Mouse (Mus musculus) fat pad, adult 2 months (tissue): Measurements from ENCODE around the gene Wscd1.

Experiments
- DNase-seq: peaks from one replicate; pipeline ENCODE4 v3.0.0-alpha.2; 2011; ENCODE audit warnings: low read depth, low spot score; ENCODE audit errors: extremely low read depth

Wscd1 gene

GRCm38 (mm10) chr11:71769744-71770143, 20.0 kb downstream of the Wscd1 start:
- no peak for DNase-seq

GRCm38 (mm10) chr11:71770479-71770878, 20.8 kb downstream of the Wscd1 start:
- no peak for DNase-seq

GRCm38 (mm10) chr11:71771074-71771473, 21.4 kb downstream of the Wscd1 start:
- no peak for DNase-seq

GRCm38 (mm10) chr11:71772056-71772455, 22.3 kb downstream of the Wscd1 start:
- no peak for DNase-seq

GRCm38 (mm10) chr11:71772802-71773201, 23.1 kb downstream of the Wscd1 start:
- no peak for DNase-seq

- DNase-seq, result no peak
These were observed 24.5 kb downstream of the Wscd1 start for GRCm38 (mm10) chr11:71773986-71774767.

GRCm38 (mm10) chr11:71775056-71775455, 25.3 kb downstream of the Wscd1 start:
- DNase-seq, result no peak

- DNase-seq, result no peak
These were observed 29.9 kb downstream of the Wscd1 start for GRCm38 (mm10) chr11:71779642-71780041.

GRCm38 (mm10) chr11:71781737-71782354, 32.1 kb downstream of the Wscd1 start:
- no peak for DNase-seq

- DNase-seq, result no peak
These were observed 35.8 kb downstream of the Wscd1 start for GRCm38 (mm10) chr11:71785499-71785898.

- DNase-seq, result no peak
These were observed 38.5 kb downstream of the Wscd1 start for GRCm38 (mm10) chr11:71788209-71788608.

- no peak for DNase-seq
These were observed 40.5 kb downstream of the Wscd1 start for GRCm38 (mm10) chr11:71790227-71790626.

GRCm38 (mm10) chr11:71799206-71799605, 49.5 kb downstream of the Wscd1 start:
- DNase-seq, result no peak

- no peak for DNase-seq
These were observed 58.8 kb downstream of the Wscd1 start for GRCm38 (mm10) chr11:71808521-71808920.

- DNase-seq, result no peak
These were observed 62.1 kb downstream of the Wscd1 start for GRCm38 (mm10) chr11:71811828-71812227.

- DNase-seq, result no peak
These were observed 63.2 kb downstream of the Wscd1 start for GRCm38 (mm10) chr11:71812921-71813320.

GRCm38 (mm10) chr11:71814511-71814910, 64.8 kb downstream of the Wscd1 start:
- DNase-seq, result no peak

GRCm38 (mm10) chr11:71815326-71815725, 65.6 kb downstream of the Wscd1 start:
- DNase-seq, result no peak

- DNase-seq, result no peak
These were observed 67.2 kb downstream of the Wscd1 start for GRCm38 (mm10) chr11:71816918-71817317.

GRCm38 (mm10) chr11:71817341-71817740, 67.6 kb downstream of the Wscd1 start:
- DNase-seq, result no peak

GRCm38 (mm10) chr11:71818111-71818510, 68.4 kb downstream of the Wscd1 start:
- no peak for DNase-seq

- no peak for DNase-seq
These were observed 70.2 kb downstream of the Wscd1 start for GRCm38 (mm10) chr11:71819901-71820300.

GRCm38 (mm10) chr11:71820847-71821246, 71.1 kb downstream of the Wscd1 start:
- no peak for DNase-seq
